Mouse (Mus musculus) CD4-positive, CD25-positive, alpha-beta regulatory T cell, adult 4 months (primary cell): ENCODE measurements around the gene 4933424G06Rik. TPM values are rescaled to one million over a fixed set of nuclear protein-coding genes. Genes with fewer than 3 reads are reported as not detected.

ENCODE experiments used
- ATAC-seq: one replicate; pipeline ENCODE4 v1.8.0; 2017
- polyA plus RNA-seq, 2 experiments: library from polyadenylated mRNA; unstranded; fragments of 100-300 nt; shearing (Covaris generic); gene quantifications; one replicate each; pipeline ENCODE4 v1.2.1; 2017

Gene 4933424G06Rik
- polyA plus RNA-seq, 2 experiments from 2014 or later, result not detected

DNA sequence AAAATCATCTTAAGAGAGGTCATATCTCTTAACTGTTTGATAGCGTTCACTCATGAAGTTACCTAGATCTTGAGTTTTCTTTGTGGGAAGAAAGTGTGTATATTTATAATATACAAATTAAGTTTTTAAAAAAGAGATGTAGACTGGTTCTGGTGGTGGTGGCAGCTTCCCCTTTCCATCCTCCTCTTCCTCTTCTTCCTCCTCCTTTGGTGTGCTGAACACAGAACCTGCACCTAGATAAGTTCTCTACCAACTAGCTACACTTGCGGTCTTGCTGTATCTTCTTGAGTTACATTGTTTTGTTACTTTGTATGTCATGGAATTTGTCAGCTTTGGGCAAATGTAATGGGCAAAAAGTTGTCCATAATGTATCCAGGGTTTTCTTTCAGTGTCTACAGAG is 1.2 kb downstream of the 4933424G06Rik start:
- no peak for ATAC-seq

DNA sequence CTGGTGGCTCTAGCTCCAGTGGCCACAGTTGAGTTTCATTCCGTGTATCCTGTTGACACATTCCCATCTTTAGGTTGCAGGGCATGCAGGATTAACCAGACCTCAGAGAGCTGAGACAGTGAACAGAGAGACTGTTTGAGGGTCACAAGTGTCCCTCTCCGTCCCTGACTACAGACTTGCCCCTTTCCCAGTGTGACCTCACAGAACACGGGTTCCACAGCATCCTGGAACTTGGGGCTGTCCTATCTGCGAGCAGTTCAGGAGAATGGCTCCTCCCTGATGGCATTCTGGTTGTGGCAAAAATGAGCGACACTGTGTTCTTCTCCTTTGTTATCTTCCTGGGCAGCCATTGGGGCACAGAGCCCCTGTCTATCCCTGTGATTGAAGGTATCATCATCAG is 4.4 kb downstream of the 4933424G06Rik start, which contains the start of gene Actr1b:
Actr1b (minus strand) TSS at position 112 of the 400 bp plus-strand sequence.
- no peak for ATAC-seq

DNA sequence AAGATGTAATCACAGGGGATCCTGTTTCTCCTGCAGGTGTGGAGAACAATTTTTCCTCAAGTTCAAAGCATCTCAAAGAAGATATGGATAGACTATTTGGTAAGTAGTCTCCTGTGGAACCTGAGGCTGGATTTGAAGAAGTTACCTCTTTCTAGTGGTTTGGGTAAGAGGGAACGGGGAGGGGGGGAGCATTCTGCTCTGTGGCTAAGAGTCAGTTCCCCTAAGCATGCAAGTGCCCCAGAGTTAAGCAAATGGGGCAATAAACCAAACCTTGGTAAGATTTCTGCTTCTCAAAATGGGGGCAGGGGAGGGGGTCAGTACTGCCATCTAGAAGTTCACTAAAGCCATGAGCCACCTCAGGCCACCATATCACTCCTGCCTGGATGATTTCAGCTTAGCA is 8.8 kb downstream of the 4933424G06Rik start:
- no peak for ATAC-seq

DNA sequence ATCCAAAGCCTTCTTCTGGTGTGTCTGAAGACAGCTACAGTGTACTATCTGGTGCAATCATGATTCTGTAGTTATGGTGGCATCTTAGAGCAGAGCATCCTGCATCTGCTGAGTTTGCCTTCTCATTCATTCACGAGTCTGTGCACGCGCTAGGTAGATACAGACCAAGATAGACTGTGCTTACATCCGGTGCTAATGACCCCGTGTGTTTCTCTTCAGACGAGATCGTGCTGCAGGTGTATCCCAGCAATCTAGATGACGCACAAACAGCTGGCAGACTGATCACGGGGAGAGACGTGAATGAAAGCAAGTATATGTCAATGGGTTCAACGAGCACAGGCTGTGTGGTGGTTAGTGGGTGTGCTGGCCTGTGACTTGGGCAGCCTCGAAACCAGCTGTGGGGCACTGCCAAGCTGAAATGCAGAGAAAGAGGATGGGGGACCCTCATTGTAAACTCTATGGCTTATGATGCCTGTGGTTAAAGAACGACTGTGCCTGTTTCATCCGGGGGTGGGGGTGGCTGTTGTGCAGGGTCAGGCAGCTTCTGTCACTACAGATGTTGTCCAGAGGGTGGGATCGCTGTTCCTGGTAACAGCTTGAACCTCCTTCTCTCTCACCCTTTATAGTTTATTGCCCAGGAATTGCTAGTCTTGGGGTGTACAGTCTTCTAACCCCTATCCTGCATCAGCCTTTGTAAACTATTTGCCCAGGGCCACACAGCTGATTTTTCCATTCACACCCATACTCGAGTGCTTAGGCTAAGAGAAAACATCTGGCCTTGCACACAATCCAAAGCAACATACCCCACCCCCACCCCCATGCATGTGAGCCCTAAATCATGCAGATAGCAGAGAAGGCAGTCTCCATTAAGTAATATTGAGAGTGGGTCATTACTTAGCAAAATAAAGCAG is 13.5 kb downstream of the 4933424G06Rik start:
- ATAC-seq, result peak; percentile 92

DNA sequence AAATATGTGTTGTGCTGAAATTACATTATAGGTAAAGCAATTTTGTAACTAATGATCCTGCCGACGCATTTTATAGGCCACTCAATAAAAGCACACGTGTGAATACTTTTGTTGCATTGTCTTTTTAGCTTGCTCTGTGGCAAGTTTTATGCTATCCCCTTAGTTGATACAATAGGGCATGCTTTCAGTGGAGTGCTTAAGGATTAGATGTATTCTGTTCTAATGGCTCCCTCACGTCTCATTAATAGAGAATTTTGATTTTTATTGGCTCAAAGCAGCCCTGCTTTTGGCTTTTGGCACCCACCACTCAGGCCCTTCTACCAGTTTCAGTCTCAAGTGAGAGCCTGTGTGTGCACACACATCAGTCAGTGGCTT is 14.1 kb downstream of the 4933424G06Rik start:
- no peak for ATAC-seq

DNA sequence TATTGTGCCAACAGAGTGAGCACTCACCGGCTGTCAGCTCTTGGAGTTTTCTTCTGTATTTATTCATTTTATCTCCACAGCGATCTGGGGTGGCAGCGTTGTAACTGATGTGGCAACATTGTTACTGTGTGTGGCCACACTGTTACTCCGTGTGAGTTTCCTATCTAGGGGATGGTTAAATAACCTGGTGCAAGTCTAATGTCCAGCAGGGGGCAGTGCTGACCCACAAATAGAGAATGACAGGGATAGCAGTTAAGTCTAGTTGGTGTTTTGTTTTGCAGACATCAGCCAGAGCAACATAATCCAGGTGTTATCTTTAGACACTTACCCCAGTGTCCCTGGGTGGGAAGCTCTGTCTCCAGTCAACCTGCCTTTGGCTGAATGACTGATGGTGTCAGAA is 27.4 kb downstream of the 4933424G06Rik start:
- peak; percentile 85 for ATAC-seq

DNA sequence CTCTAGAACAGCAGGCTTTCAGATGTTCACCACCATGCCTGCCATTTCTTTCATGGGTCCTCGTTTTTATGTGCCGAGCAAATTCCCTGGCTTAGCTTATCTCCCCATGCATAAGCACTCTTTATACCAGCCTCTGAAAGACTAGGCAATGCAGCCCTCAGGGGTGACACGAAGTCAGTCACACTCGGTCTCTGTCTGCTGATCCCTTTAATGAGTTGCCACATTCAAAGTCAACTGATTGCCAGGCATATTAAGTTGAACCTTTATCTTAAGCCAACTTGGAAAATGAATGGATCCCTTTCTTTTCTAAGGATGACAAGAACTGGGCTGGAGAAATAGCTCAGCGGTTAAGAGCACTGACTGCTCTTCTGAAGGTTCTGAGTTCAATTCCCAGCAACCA is 29.3 kb downstream of the 4933424G06Rik start:
- ATAC-seq, result no peak

DNA sequence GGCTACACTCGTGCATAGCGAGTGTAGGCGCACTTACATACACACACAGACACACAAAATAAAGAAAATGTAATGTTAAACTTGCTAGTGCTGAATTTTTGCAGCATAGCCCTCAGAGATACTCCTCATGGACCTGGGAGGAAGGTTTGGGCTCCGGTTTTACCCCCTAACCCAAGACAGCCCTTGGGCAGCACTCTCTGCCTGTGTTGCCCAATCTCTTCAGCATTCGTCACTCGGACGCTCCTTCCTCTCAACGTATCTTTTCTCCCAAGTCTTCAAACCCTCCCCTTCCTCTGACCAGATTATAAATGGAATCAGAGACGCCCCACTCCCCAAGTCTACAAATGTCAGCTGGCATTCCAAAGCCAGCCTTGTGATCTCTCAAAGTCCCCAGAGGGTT is 33.1 kb downstream of the 4933424G06Rik start:
- no peak for ATAC-seq

DNA sequence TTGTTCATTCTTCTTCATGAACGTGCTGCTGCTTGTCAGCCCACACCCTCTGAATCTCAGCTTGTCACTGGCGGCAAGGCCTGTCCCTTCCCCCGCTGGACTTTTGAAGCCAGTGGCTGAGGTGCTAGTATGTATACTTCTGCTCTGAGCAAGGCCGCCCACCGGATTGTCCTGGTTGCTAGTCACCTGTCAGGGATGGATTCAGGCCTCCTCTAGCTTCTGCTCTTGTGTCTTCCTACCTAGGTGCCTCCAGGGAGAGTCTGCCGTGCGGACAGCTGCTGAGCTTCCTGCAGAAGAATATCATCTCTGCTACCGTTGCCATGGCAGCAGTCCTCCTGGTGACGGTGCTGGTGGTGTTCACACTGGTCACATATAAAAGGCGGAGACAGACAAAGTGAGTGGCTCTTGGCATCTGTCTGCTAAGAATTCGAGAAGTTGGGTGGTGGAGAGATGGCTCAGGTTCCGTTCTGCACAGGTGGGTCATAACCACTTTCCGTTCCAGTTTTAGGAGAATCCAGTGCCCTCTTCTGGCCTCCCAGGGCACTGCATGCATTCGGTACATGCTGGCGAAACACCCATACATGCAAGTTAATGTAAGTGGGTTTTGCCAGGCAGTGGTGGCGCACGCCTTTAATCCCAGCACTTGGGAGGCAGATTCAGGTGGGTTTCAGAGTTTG is 34.5 kb downstream of the 4933424G06Rik start:
- ATAC-seq, result peak; percentile 95

DNA sequence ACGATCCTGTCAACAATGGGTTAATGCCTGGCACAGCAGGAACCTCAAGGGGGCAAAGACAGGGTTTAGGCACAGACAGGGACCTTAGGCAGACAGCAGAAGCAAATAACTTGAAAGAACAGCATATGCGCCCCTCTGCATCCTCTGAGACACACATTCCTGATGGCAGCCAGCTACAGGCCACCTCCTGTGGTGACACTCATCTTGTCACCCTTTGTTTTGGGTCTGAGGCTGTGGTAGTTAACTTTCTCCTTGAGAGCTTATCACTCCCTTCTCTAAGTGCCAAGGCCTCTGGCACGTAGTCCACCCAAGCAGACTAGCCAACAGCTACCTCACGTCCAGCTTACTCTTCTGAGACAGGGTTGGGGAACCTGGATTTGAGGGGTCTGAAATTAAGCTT is 35.7 kb downstream of the 4933424G06Rik start:
- no peak for ATAC-seq

DNA sequence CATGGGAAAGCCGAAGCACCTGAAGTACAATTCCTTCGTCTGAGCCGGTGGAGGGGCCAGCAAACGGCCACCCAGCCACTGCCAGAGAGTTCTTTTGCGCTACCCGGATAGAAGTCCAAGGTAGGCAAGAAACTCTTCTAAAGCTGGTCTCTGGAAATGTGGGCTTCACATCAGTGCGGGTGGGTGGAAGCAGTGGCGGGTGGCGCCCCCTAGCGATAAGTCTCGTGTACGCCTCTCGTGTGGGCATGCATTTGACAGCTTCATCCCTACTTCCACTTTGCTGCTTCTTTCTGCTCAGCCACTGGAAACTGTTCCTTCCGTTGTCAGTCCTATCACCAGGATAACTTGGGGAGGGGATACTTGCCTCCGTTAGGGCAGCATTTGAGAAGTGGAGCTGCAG is 36.5 kb downstream of the 4933424G06Rik start:
- no peak for ATAC-seq

DNA sequence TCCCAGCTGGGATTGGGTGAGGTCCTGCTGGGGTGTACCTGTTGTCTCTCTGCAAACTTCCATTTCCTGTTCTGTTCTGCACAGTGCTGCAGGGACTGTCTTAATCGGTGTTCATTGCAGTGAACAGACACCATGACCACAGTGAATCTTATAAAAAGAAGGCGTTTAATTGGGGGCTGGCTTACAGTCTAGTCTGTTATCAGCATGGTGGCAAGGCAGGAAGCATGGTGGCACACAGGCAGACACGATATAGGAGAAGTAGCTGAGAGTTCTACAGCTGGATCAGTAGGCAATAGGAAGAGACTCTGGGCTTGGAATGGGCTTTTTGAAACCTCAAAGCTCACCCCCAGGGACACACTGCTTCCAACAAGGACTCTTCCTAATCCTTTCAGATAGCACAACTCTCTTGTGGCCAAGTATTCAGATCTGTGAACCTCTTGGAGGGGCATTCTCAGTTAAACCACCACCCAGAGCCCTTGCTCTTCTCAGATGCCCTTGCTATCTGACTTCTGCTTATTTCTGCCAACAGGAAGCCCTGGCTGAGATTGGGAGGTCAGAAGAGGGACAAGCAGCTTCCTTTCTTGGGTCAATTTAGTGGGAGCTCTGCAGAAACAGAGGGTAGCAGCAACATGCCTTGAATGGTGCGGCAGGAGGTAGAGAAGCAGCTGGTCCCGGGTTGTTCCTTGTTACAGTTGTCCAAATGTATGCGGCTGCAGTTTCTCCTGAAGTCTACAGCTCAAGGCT is 44.2 kb downstream of the 4933424G06Rik start:
- ATAC-seq, result no peak

DNA sequence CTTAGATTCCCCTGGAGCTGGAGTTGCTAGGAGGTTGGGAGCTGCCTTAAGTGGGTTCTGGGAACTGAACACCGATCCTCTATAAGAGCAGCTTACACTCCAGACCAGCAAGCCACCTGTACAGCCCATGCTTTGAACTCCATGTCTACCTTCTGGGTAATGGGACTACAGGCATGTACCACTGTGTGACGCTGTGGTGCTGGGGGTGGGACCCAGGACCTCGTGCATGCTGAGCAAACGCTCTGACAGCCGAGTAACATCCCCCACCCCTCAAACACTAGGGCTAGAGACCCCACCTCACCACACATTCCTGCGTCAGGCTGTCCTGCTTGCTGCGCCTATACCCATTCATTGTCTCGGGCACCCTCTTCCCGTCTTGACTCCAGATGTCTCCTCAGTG is 48.6 kb downstream of the 4933424G06Rik start:
- no peak for ATAC-seq

DNA sequence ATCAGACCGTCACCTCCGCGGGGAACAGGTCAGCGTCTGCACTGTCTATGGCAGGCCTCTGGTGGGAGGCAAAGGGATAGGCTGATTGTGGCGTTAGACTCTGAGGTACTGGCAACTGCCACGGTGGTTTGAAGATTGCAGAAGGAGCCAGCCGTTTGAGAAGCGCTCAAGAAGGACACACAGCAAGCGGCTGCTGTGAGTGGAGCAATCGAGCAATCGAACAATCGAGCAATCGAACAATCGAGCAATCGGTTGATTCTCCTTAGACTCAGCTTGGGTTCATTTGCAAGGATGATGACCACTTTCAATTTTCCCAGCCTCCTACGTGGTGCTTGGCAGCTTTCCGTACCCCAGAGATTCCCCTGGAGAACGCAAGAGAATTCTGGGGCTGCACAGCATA is 49.1 kb downstream of the 4933424G06Rik start:
- ATAC-seq, result no peak

DNA sequence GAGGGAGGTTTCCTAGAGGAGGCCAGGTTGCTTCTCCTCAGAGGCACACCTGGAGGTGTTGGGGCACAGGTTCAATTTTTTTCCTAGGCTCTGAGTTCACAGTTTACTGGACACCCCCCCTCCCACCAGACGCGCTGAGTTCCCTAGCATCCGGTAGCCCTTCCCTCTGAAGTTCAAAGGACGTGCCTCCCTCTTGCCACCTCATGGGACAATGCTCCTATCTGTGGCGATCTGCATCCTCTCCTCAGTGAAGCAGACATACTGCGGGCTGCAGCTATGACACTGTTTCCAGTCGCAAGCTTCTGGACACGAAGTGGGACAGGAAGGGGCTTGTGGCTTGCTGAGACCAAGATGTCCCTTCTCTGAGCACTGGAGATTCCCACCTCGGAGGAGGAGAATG is 50.5 kb downstream of the 4933424G06Rik start:
- peak; percentile 35 for ATAC-seq

DNA sequence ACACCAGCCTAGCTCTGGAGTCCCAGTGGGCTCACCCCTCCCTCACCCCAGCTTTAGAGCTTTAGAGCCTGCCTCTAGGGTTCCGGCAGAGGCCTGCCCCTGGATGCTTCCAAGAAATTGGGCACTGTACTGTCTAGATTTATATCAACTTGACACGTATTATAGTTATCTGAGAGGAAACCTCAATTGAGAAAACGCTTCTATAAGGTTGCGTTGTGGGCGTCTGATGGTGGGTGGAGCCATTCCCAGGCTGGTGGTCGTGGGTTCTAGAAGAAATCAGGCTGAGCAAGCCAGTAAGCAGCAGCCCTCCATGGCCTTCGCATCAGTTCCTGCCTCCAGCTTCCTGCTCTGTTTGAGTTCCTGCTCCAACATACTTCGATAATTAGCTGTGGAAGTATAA is 51.1 kb downstream of the 4933424G06Rik start:
- peak; percentile 11 for ATAC-seq

DNA sequence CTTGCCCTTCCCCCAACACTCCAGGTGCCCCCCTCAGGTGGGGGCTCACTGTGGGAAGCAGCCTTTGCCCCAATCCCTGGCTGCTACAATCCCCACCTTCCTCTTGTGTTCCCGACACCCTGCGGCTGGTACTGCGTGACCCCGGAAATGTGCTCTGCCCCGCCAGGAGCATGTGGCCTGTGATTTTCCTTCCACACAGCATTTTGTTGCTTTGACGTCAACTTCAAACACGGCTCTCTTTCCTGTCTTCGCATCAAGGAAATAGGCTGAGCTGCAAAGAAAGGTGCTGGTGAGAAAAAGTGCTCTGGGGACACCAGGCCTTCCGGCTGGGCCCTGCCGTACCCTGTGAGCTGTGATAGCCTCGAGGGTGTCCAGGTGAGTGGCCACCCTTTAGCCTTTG is 51.6 kb downstream of the 4933424G06Rik start, which contains the start of gene Zap70:
Zap70 (plus strand) TSS at position 231 of the 400 bp plus-strand sequence.
- peak; percentile 85 for ATAC-seq

DNA sequence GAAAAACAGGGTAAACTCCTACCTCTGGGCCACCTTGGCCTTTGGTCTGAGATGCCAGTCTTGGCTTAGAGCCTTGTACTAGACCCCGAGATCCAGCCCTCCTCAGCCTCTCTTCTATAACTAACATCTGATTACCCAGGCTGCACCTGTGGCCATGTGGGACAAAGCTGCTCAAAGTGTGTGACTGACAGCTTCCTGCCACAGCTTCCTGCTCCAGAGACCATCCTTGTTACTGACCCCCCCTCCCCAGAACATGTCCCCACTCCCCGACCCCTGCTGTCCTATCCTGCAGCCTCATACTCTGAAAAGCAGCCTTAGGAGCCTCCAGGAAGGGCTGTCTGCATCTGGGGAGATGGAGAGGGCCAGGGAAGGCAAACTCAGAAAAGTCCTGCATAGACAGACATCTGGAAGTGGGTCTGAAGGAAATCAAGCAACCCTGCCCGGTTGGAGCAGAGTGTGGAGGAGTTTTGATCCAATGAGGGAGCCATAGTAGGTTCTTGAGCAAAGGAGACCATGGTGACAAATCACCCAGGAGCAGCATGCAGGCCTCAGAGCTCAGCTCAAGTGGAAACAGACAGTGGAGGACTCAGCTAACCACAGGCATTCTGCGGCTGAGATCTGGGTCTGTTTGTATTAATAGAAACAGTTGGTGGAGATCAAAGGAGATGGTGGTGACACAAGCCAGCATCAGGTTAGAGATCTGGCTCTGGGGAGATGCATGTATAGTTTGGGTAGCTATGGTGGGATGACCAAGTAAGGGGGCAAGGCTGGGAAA is 56.7 kb downstream of the 4933424G06Rik start:
- peak; percentile 76 for ATAC-seq

DNA sequence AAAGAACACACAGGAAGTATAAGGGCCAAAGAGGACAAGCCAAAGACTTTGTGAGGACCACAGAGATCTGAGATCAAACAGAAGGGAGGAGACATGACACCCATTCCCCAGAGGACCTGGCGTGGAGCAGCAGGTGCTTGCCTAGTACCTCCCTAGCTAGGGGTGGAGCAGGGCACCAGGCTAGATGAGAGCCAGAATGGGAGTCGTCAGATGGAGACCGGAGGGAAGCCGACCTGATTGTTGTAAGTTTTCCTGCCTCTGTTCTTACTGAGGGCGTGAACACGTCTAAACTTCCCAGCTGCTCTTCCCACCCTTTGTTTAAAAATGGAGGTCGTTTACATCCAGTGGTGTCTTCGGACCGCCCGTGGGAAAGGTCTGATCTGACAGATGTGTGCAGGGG is 57.4 kb downstream of the 4933424G06Rik start:
- ATAC-seq, result peak; percentile 50

DNA sequence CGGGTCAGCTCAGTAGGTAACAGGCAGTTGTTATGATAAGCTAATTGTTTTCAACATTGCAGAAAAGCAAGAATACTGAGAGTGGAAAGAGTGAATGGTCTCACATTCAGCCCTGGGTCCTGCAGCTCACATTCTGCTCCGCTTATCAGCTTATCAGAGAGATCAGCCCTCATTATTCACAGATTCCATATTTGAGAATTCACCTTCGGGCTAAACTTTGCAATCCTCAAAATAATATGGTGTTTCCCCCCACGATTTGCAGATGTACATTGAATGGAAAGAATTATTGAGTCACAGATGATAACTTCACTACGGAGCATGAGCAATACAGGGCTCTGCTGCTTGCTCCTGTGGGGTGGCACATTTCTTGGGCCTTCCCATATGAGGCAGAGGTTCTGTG is 58.8 kb downstream of the 4933424G06Rik start:
- ATAC-seq, result peak; percentile 15

DNA sequence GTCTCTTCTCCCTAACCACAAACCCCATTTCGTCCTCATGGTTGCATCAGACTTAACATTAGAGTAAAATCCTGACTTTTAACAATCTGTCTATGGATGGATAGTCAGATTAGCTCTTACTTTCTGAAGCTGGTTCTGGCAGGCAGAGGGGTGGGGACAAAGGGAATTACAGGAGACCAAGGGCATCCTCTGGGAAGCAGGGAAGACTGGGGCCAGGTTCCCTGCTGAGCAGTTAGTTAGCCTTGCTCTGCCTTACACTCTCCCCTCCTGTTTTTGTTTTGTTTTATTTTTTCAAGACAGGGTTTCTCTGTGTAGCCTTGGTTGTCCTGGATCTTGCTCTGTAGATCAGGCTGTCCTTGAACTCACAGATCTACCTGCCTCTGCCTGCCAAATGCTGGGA is 60.0 kb downstream of the 4933424G06Rik start:
- no peak for ATAC-seq

DNA sequence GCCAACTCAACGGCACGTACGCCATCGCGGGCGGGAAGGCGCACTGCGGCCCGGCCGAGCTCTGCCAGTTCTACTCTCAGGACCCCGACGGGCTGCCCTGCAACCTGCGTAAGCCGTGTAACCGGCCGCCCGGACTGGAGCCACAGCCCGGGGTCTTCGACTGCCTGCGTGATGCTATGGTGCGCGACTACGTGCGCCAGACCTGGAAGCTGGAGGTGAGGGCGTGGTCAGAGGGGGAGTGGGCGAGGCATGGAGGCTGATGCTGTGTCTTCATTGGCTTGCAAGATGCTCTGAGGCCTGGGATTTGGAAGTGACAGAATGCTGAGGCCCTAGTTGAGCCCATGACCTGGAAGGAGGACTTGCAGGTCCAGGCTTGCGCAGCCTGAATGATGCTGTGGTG is 61.0 kb downstream of the 4933424G06Rik start:
- ATAC-seq, result no peak
